In genomic region chr16:11468533-11469179, GRCm38 (mm10) we compare ENCODE assay signal across 9 mouse cellular contexts.
DNase-seq lines count a peak whose midpoint lies in the region; ATAC-seq lines count a peak whose summit lies in the region.
"Had no signal": no experiment of that assay in that cellular context is flagged by ENCODE, and none has a peak within 500 bp of the region (broad histone marks: within the 10 kb centered on the region; RNA-seq: fewer than 3 reads in every experiment).

No protein-coding gene starts in this region.

- no peaks in the 10 kb centered on the region for H3K36me3 ChIP-seq in lung, embryonic 16.5 days (ENCODE audit: control insufficient read depth, insufficient read depth, low read length)
- H3K36me3 ChIP-seq: heart, embryonic 15.5 days had no signal

- H3K27me3 ChIP-seq in lung, embryonic 16.5 days (ENCODE audit: control insufficient read depth, insufficient read depth, low read depth, low read length), result no peaks in the 10 kb centered on the region
- H3K27me3 ChIP-seq: heart, embryonic 15.5 days had no signal

- DNase-seq in CD8-positive naive resting alpha-beta T cell, adult 2 months (ENCODE audit: low read depth in 2 of 2, low spot score in 2 of 2), result peak; percentile 35 to 57
- peak; percentile 37 for DNase-seq in adrenal gland, adult 8-10 months
- DNase-seq in embryo, embryonic 11.5 days (ENCODE audit: low read depth, low spot score), result peak; percentile 30
- DNase-seq in heart, adult 8-10 months (ENCODE audit: low spot score), result peak; percentile 51
- peak; percentile 76 for DNase-seq in kidney, postnatal 14 days
- DNase-seq in retina, adult 2 months (ENCODE audit: low read depth, low spot score), result peak; percentile 41
- DNase-seq in thymus, postnatal 4 days, result peak; percentile 84

- no peak overlapping the region for H3K9ac ChIP-seq in lung, embryonic 16.5 days (ENCODE audit: low read length)
- H3K9ac ChIP-seq: heart, embryonic 15.5 days had no signal

- H3K27ac ChIP-seq in lung, embryonic 16.5 days (ENCODE audit: low read length), result no peak overlapping the region
- H3K27ac ChIP-seq: heart, embryonic 15.5 days had no signal

- no peak overlapping the region for H3K4me3 ChIP-seq in lung, embryonic 16.5 days (ENCODE audit: low read length)
- H3K4me3 ChIP-seq: heart, embryonic 15.5 days had no signal

- no peaks in the 10 kb centered on the region for H3K9me3 ChIP-seq in lung, embryonic 16.5 days (ENCODE audit: control insufficient read depth, low read length)
- H3K9me3 ChIP-seq: heart, embryonic 15.5 days had no signal

- no peak overlapping the region for H3K4me2 ChIP-seq in lung, embryonic 16.5 days (ENCODE audit: low read depth, low read length)
- H3K4me2 ChIP-seq: heart, embryonic 15.5 days had no signal

- H3K4me1 ChIP-seq in lung, embryonic 16.5 days (replicated peaks; ENCODE audit: control insufficient read depth, insufficient read depth, low read length), result peaks cover 7% of the 10 kb centered on the region

- peak; percentile 48 for ATAC-seq in lung, embryonic 16.5 days (ENCODE audit: low read depth)

- 54% methylated on average over 15 of the region's 15 CpGs for WGBS in lung, embryonic 16.5 days

Comparison
In these comparisons a context has a peak if more than half of its experiments do, and no peak if none do; other contexts are left out.
1. DNase-seq: peak in every context shown above with its lines; median percentile 84 in thymus, postnatal 4 days; 76 in kidney, postnatal 14 days; 51 in heart, adult 8-10 months; 46 in CD8-positive naive resting alpha-beta T cell, adult 2 months; 41 in retina, adult 2 months; 37 in adrenal gland, adult 8-10 months; 30 in embryo, embryonic 11.5 days.